Mouse (Mus musculus) limb, embryonic 15.5 days (tissue): ENCODE measurements around the gene Yipf1. TPM values are rescaled to one million over a fixed set of nuclear protein-coding genes. Genes with fewer than 3 reads are reported as not detected.

Experiments used
- ATAC-seq: fragments of 200-750 bp; cut with Nextera tagmentation; 2 replicates; pipeline ENCODE4 v1.8.0; 2017; ENCODE audit warnings: low read depth, moderate TSS enrichment; ENCODE audit not compliant: insufficient number of reproducible peaks, low FRiP score, low TSS enrichment
- H3K27ac ChIP-seq: fragments of 300-500 bp; sonication (generic); 2 replicates; pipeline ENCODE4 v1.5.1; 2015; ENCODE audit warnings: moderate library complexity, mild to moderate bottlenecking, inconsistent platforms
- H3K27me3 ChIP-seq: fragments of 300-500 bp; sonication (generic); 2 replicates; pipeline ENCODE4 v1.6.1; 2015; ENCODE audit warnings: inconsistent platforms
- H3K36me3 ChIP-seq: fragments of 300-500 bp; sonication (generic); 2 replicates; pipeline ENCODE4 v1.6.1; 2015; ENCODE audit warnings: inconsistent platforms
- H3K4me1 ChIP-seq: fragments of 300-500 bp; sonication (generic); 2 replicates; pipeline ENCODE4 v1.6.1; 2015; ENCODE audit warnings: inconsistent platforms
- H3K4me2 ChIP-seq: fragments of 300-500 bp; sonication (generic); 2 replicates; pipeline ENCODE4 v1.6.1; 2015; ENCODE audit warnings: mild to moderate bottlenecking, inconsistent platforms
- H3K4me3 ChIP-seq: fragments of 300-500 bp; sonication (generic); 2 replicates; pipeline ENCODE4 v1.5.1; 2015; ENCODE audit warnings: mild to moderate bottlenecking, inconsistent platforms
- H3K9ac ChIP-seq: fragments of 300-500 bp; sonication (generic); 2 replicates; pipeline ENCODE4 v1.6.1; 2015; ENCODE audit warnings: inconsistent platforms
- H3K9me3 ChIP-seq: fragments of 300-500 bp; sonication (generic); 2 replicates; pipeline ENCODE4 v1.6.1; 2016; ENCODE audit warnings: inconsistent platforms
- WGBS: fragments of 180-500 bp; shearing (Covaris S2); methylation state at CpG from one replicate; pipeline ENCODE4 v1.1.7; 2015; 5-methylcytosine and 5-hydroxymethylcytosine counted together
- polyA plus RNA-seq: library from polyadenylated mRNA; unstranded; fragments of >200 nt; fragmentation: Nextera tagmentation; extraction: Ambion mirVana; gene quantifications from 2 replicates; pipeline ENCODE4 v1.2.1, GENCODE M21; 2015

Gene Yipf1
- polyA plus RNA-seq, 1 experiment from 2014 or later: 55.6 TPM

DNA sequence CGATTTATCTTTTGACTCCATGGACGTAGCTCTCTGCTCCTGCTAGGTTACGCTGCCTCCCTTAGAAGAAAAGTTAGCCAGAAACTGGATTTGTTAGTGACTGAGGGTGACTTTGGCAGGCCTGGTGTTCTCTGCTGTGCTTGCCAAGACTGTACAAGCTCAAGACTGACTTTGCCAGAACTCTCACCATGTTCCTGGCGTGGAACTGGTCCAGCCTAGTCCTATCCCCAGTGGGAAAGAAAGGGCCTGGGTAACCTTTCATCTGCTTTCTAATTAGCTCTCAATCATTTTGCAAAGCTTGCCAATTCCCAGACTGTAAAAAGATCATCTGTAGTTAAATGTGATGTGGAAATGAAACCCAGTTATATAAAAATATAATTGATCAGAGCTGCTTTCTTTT is 72.9 kb downstream of the Yipf1 start:
- Histone ChIP-seq H3K4me2 (no peak overlapping the region), H3K4me3 (no peak overlapping the region), H3K36me3 (peaks cover 78% of the 10 kb centered on the region), H3K27ac (no peak overlapping the region), H3K9ac (no peak overlapping the region), H3K27me3 (no peaks in the 10 kb centered on the region), H3K9me3 (no peaks in the 10 kb centered on the region), H3K4me1 (no peaks in the 10 kb centered on the region)
- WGBS: 75% methylated on average over 4 of the region's 4 CpGs
- ATAC-seq: no peak

DNA sequence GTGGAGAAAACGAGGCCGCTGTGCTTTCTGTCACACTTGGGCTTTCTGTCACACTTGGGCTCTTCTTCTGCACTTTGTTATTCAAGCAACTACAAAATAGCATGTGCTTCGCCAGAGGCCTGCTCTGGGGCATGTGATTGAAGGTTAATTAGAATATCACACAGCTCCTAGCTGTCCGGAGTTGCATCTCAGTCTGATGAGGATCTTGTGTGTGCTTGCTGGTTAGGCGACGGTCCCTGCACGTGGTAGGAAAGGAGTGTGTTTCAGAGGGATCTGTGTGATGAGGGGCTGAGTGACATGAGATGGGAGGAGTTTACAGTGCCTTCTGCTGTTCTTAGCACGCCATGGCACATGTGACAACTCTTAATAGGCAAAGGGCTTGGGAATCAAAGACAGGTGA is 73.3 kb downstream of the Yipf1 start:
- no peak overlapping the region for H3K4me3 ChIP-seq
- H3K27ac ChIP-seq: no peak overlapping the region
- H3K36me3 ChIP-seq: peaks cover 81% of the 10 kb centered on the region
- 82% methylated on average over 8 of the region's 8 CpGs for WGBS
- H3K4me2 ChIP-seq: no peak overlapping the region
- H3K4me1 ChIP-seq: no peaks in the 10 kb centered on the region
- H3K27me3 ChIP-seq: no peaks in the 10 kb centered on the region
- H3K9ac ChIP-seq: no peak overlapping the region
- ATAC-seq: no peak
- H3K9me3 ChIP-seq: no peaks in the 10 kb centered on the region

GRCm38 (mm10) chr4:107388291-107388690 is 74.1 kb downstream of the Yipf1 start:
- Histone ChIP-seq H3K36me3 (peaks cover 81% of the 10 kb centered on the region), H3K9me3 (no peaks in the 10 kb centered on the region), H3K27me3 (no peaks in the 10 kb centered on the region), H3K27ac (no peak overlapping the region), H3K9ac (no peak overlapping the region), H3K4me1 (no peaks in the 10 kb centered on the region), H3K4me3 (no peak overlapping the region), H3K4me2 (no peak overlapping the region)
- 93% methylated on average over 2 of the region's 2 CpGs for WGBS
- ATAC-seq: no peak

GRCm38 (mm10) chr4:107389345-107389744 is 75.2 kb downstream of the Yipf1 start:
- Histone ChIP-seq H3K4me3 (no peak overlapping the region), H3K36me3 (peaks cover 84% of the 10 kb centered on the region), H3K27me3 (no peaks in the 10 kb centered on the region), H3K27ac (no peak overlapping the region), H3K4me1 (no peaks in the 10 kb centered on the region), H3K4me2 (no peak overlapping the region), H3K9ac (no peak overlapping the region), H3K9me3 (no peaks in the 10 kb centered on the region)
- 93% methylated on average over 3 of the region's 3 CpGs for WGBS
- ATAC-seq: no peak

- 92% methylated on average over 2 of the region's 2 CpGs for WGBS
- no peak overlapping the region for H3K4me2 ChIP-seq
- no peak overlapping the region for H3K9ac ChIP-seq
- H3K27me3 ChIP-seq: no peaks in the 10 kb centered on the region
- no peaks in the 10 kb centered on the region for H3K9me3 ChIP-seq
- no peak overlapping the region for H3K27ac ChIP-seq
- no peaks in the 10 kb centered on the region for H3K4me1 ChIP-seq
- no peak for ATAC-seq
- no peak overlapping the region for H3K4me3 ChIP-seq
- H3K36me3 ChIP-seq: peaks cover 69% of the 10 kb centered on the region
Measured at GRCm38 (mm10) chr4:107393771-107394170, 79.6 kb downstream of the Yipf1 start.

Other genes starting within 250 kb of the Yipf1 start
- gene Mrpl37, start 247.5 kb upstream of the Yipf1 start, polyA plus RNA-seq: 87.8 and 88.3 TPM in 2 replicates
- gene Cyb5rl, start 247.4 kb upstream of the Yipf1 start, polyA plus RNA-seq: 8.0 and 8.4 TPM in 2 replicates
- gene Cdcp2, start 217.5 kb upstream of the Yipf1 start, polyA plus RNA-seq: not detected in 2 replicates
- 541 and 572 TPM in 2 replicates for gene Tmem59, start 136.0 kb upstream of the Yipf1 start, polyA plus RNA-seq
- 28.4 and 53.4 TPM in 2 replicates for gene Tceanc2, start 135.2 kb upstream of the Yipf1 start, polyA plus RNA-seq
- not detected in 2 replicates for gene Ldlrad1, start 105.2 kb upstream of the Yipf1 start, polyA plus RNA-seq
- gene Lrrc42, start 60.8 kb upstream of the Yipf1 start, polyA plus RNA-seq: 75.6 and 77.7 TPM in 2 replicates
- 36.1 and 40.2 TPM in 2 replicates for gene Hspb11, start 60.8 kb upstream of the Yipf1 start, polyA plus RNA-seq
- gene Dio1, start 7.2 kb upstream of the Yipf1 start, polyA plus RNA-seq: 0.20 and 0.31 TPM in 2 replicates
- gene Ndc1, start 53.4 kb downstream of the Yipf1 start, polyA plus RNA-seq: 27.1 and 28.3 TPM in 2 replicates
- 11.2 and 12.0 TPM in 2 replicates for gene Glis1, start 120.2 kb downstream of the Yipf1 start, polyA plus RNA-seq